Mouse (Mus musculus) heart, postnatal 25 days (tissue): ENCODE measurements around the gene Spns1. TPM values are rescaled to one million over a fixed set of nuclear protein-coding genes. Genes with fewer than 3 reads are reported as not detected.
A peak's percentile ranks its signal among the peaks of the same experiment; 100 is the strongest.
"Not testable (repeated sequence)": the region's sequence is repeated elsewhere in the genome, so short reads cannot be mapped to it uniquely, and the experiment has no call there.

Experiments
- DNase-seq: peaks from one replicate; pipeline ENCODE4 v3.0.0; 2022; ENCODE audit warnings: low spot score
- intact Hi-C: fragments of 180-260 bp; cut with DNase I; formaldehyde crosslinking; loops from one replicate; pipeline ENCODE4 v1.15.1; 2025
- microRNA-seq: library from miRNA; unstranded; fragments of <30 nt; microRNA quantifications from one replicate; pipeline ENCODE4 v1.2.0, GENCODE M21; 2022
- total RNA-seq, 2 experiments: library from RNA; stranded (reverse); gene quantifications; 2 replicates each; pipeline ENCODE4 v1.2.3; 2021

Spns1 gene
- total RNA-seq, 2 experiments from 2014 or later: 33.0 to 34.6 TPM

GRCm38 (mm10) chr7:126345969-126346368 lies 31.3 kb downstream of the Spns1 start:
- DNase-seq: no peak
- intact Hi-C loops: no loop called here

DNA sequence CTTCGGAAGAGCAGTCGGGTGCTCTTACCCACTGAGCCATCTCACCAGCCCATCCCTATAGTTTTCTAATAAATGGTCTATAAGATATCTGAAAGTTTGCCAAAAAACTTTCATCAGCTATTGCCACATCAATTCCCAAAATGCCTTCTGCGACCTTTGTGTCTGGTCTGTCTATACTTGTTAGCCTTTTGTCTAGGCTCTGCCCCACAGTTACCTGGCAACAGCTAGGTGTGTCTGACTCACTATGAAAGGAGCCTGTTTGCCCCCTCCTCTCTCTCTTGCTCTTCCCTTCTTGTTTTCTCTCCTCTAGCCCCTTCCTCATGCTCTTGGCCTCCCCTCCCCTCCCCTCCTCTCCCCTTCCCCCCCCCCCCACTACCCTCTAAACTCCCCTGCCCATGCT lies 31.7 kb downstream of the Spns1 start:
- intact Hi-C loops: no loop called here
- DNase-seq: no peak

GRCm38 (mm10) chr7:126340896-126341295 lies 36.4 kb downstream of the Spns1 start:
- DNase-seq: no peak
- intact Hi-C loops: no loop called here

DNA sequence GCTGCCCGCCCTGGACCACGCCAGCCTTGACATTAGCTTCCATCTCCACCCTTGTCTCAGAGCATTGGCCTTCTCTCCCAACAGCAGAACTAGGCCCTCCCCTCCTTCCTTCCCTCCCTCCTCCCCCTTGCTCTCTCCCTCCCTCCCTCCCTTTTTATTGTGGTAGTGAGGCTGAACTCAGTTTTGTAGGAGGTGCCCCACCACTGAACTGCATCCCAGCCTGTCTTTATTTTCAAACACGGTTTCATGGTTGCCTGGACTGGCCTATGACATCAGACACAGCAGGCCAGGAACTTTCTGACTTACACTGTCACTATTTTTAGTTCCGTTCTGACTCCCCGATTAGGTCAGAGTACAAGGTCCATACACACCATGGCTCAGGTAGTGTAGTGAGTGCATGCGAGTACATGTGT lies 37.0 kb downstream of the Spns1 start:
- DNase-seq: no peak
- intact Hi-C loops: no loop called here

DNA sequence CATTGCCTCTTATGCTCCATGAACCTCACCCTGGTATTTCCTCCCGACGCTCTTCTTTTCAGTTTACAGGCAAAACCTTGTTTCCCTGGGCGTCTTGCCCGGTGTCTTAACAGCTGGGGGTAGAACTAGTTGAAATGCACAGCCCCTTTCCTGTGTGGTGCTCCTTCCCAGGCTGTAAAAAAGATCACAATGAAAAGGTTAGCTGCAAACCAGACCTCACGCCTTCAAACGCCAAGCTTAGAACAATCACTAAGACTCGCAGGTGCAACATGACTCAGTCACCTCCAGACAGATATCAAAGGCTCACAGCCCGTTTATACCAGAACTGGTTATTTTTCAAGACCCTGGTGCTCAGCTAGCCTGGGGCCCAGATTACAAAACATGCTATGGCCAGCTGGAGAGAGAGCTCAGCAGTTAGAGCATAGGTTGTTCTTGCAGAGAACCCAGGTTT lies 37.7 kb downstream of the Spns1 start:
- DNase-seq: no peak

DNA sequence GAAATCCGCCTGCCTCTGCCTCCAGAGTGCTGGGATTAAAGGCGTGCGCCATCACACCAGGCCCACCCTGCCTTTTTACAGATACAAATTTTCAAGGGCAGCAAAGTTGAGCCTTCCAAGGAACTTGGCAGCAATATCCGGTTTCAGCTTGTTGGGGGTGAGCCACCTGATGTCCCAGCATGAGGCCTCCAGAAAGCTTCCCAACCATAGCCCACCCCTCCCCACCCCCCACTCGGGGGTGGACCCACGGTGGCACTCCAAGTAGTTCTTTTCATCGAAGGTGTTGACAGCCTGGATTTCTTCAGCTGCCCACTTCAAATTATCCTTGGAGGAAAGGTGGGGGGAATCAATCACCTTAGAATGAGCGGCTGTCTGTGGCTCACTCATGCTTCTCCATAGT lies 38.3 kb downstream of the Spns1 start:
- intact Hi-C loops: no loop called here

More for the DNA sequence above, 37.7 kb downstream of the Spns1 start:
- intact Hi-C loops: no loop called here

DNA sequence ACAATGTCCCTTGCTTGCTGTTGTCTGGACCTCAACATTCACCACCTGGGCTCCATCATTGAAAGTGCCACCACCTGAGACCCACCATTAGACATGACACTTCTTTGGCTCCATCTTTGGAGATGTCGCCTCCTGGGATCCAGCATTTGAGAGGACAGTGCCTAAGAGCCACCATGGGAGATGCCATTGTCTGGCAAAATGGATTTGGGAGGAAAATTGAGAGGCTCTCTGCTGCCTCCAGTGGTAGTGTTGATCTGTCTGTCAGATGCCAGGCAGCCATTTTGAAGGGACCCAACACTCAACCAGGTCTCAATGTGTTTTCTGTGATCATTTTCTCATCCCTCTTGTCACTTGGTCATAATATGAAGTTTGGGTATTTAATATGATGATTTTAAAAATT lies 41.7 kb downstream of the Spns1 start:
- intact Hi-C loops: no loop called here
- DNase-seq: no peak

More for the DNA sequence above, 38.3 kb downstream of the Spns1 start:
- DNase-seq: no peak

- intact Hi-C loops: no loop called here
- no peak for DNase-seq
These were observed 44.6 kb downstream of the Spns1 start for GRCm38 (mm10) chr7:126332691-126333090.

DNA sequence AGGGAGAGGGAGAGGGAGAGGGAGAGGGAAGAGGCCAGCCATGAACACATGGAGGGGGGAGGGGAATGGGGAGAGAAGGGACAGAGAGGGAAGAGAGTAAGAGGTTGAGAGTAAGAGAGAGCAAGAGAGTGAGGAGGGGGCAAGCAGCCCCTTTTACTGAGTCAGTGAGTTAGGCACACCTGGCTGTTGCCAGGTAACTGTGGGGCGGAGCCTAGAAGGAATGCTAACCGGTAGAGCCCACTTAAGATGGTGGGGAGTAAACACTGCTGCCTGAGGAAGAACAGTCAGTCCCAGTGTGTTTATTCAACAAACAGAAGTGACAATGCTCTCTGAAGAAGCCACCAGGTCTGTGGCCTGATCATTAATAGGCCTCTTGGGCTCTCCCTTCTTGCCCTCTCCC lies 46.6 kb downstream of the Spns1 start:
- intact Hi-C loops: no loop called here
- DNase-seq: no peak

GRCm38 (mm10) chr7:126329907-126330645 lies 47.2 kb downstream of the Spns1 start:
- intact Hi-C loops: no loop called here
- no peak for DNase-seq

DNA sequence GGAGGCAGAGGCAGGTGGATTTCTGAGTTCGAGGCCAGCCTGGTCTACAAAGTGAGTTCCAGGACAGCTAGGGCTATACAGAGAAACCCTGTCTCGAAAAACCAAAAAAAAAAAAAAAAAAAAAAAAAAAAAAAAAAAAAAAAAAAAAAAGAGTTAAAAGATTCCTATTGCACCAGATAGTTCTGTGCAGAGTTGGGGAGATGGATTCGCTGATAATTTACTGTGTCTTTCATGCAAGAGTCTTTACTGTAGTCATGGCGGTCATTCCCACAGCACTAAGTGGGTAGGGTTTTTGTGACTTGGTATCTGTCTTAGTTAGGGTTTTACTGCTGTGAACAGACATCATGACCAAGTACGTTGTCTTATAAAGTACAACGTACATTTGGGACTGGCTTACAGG lies 48.4 kb downstream of the Spns1 start:
- intact Hi-C loops, DNase-seq: not testable (repeated sequence)

- DNase-seq, intact Hi-C loops: not testable (repeated sequence)
These were observed 51.5 kb downstream of the Spns1 start for GRCm38 (mm10) chr7:126325576-126326273.

DNA sequence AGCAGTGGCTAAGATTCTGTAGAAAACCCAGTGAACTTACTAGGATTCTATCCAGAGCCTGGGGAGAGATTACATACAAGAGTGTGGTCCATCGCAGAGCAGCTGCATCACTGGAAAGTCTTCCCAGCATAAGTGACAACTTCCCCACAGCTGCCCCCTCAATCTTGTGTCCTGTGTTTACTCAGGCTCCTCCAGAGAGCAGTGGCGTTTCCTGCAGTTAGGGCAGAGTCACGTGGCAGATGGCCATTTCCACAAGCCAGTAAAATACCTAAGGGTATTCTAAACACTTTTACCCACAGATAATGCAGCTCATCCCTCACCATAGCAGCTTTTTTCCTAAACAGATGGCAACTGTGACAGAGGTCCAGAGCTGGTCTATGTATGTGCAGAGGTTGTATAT lies 52.5 kb downstream of the Spns1 start:
- no peak for DNase-seq
- intact Hi-C loops: loop anchor here (5.0 kb wide), 1 partner anchor 203 kb away; no protein-coding TSS in a partner anchor

GRCm38 (mm10) chr7:126323729-126324128 lies 53.5 kb downstream of the Spns1 start:
- peak; percentile 5 for DNase-seq
- intact Hi-C loops: loop anchor here (1.0 to 5.0 kb wide), 2 partner anchors 56 to 204 kb away; no protein-coding TSS in a partner anchor

Small RNAs within 50 kb of the gene (microRNA-seq; reads per million reads assigned to microRNA genes)
- gene Mir7058: not detected

Other genes starting within 250 kb of the Spns1 start
- gene Xpo6, start 176.9 kb downstream of the Spns1 start, total RNA-seq: 10 to 100 TPM; 19.2 to 23.7 TPM
- 10 to 100 TPM; 76.5 to 86.4 TPM for gene Sbk1, start 104.8 kb downstream of the Spns1 start, total RNA-seq
- gene Lat, start 7.9 kb downstream of the Spns1 start, total RNA-seq: under 1 TPM; 0.67 to 0.91 TPM
- 1 to 10 TPM; 4.5 to 5.4 TPM for gene Nfatc2ip, start 19.3 kb upstream of the Spns1 start, total RNA-seq
- 1 to 10 TPM in 1 of 2 experiments, under 1 TPM in 1; 0.70 to 1.4 TPM for gene Cd19, start 37.4 kb upstream of the Spns1 start, total RNA-seq
- 1 to 10 TPM; 4.6 to 4.9 TPM for gene Rabep2, start 51.3 kb upstream of the Spns1 start, total RNA-seq
- gene Atp2a1, start 85.7 kb upstream of the Spns1 start, total RNA-seq: 1 to 10 TPM in 1 of 2 experiments, under 1 TPM in 1; 0.88 to 1.2 TPM
- 10 to 100 TPM; 40.2 to 43.2 TPM for gene Sh2b1, start 98.0 kb upstream of the Spns1 start, total RNA-seq
- gene Tufm, start 109.9 kb upstream of the Spns1 start, total RNA-seq: 100 to 1,000 TPM; 326 to 329 TPM
- gene Atxn2l, start 126.0 kb upstream of the Spns1 start, total RNA-seq: 10 to 100 TPM; 37.0 to 41.7 TPM
- 100 to 1,000 TPM; 130 to 139 TPM for gene Eif3c, start 189.0 kb upstream of the Spns1 start, total RNA-seq
- under 1 TPM; 0.28 to 0.86 TPM for gene Apobr, start 207.5 kb upstream of the Spns1 start, total RNA-seq
- 10 to 100 TPM; 11.3 to 13.6 TPM for gene Cln3, start 208.4 kb upstream of the Spns1 start, total RNA-seq
- gene Il27, start 217.5 kb upstream of the Spns1 start, total RNA-seq: not detected